Mouse (Mus musculus) hindbrain, embryonic 13.5 days (tissue): ENCODE results near the gene Art2b. TPM values are rescaled to one million over a fixed set of nuclear protein-coding genes. Genes with fewer than 3 reads are reported as not detected.
A peak's percentile ranks its signal among the peaks of the same experiment; 100 is the strongest.

ENCODE experiments used
- ATAC-seq: fragments of 200-750 bp; cut with Nextera tagmentation; 2 replicates; pipeline ENCODE4 v1.8.0; 2017; ENCODE audit warnings: moderate TSS enrichment; ENCODE audit not compliant: low FRiP score
- H3K27ac ChIP-seq: fragments of 300-500 bp; sonication (generic); 2 replicates; pipeline ENCODE4 v1.5.1; 2015; ENCODE audit warnings: inconsistent platforms, mild to moderate bottlenecking, moderate library complexity
- H3K27me3 ChIP-seq: fragments of 300-500 bp; sonication (generic); 2 replicates; pipeline ENCODE4 v1.6.1; 2015; ENCODE audit warnings: mild to moderate bottlenecking, inconsistent platforms
- H3K36me3 ChIP-seq: fragments of 300-500 bp; sonication (generic); 2 replicates; pipeline ENCODE4 v1.6.1; 2015; ENCODE audit warnings: mild to moderate bottlenecking, inconsistent platforms
- H3K4me1 ChIP-seq: fragments of 300-500 bp; sonication (generic); replicated peaks from 2 replicates; pipeline ENCODE4 v1.6.1; 2015; ENCODE audit warnings: inconsistent platforms
- H3K4me2 ChIP-seq: fragments of 300-500 bp; sonication (generic); 2 replicates; pipeline ENCODE4 v1.6.1; 2015; ENCODE audit warnings: inconsistent platforms, mild to moderate bottlenecking, moderate library complexity
- H3K4me3 ChIP-seq: fragments of 300-500 bp; sonication (generic); 2 replicates; pipeline ENCODE4 v1.5.1; 2015; ENCODE audit warnings: mild to moderate bottlenecking, inconsistent platforms
- H3K9ac ChIP-seq: fragments of 300-500 bp; sonication (generic); 2 replicates; pipeline ENCODE4 v1.6.1; 2015; ENCODE audit warnings: mild to moderate bottlenecking, inconsistent platforms
- H3K9me3 ChIP-seq: fragments of 300-500 bp; sonication (generic); 2 replicates; pipeline ENCODE4 v1.6.1; 2016; ENCODE audit warnings: inconsistent platforms
- WGBS: fragments of 180-500 bp; shearing (Covaris S2); methylation state at CpG from one replicate; pipeline ENCODE4 v1.1.7; 2015; 5-methylcytosine and 5-hydroxymethylcytosine counted together
- polyA plus RNA-seq: library from polyadenylated mRNA; unstranded; fragments of >200 nt; fragmentation: Nextera tagmentation; extraction: Ambion mirVana; gene quantifications from 2 replicates; pipeline ENCODE4 v1.2.1, GENCODE M21; 2015

Art2b gene
- polyA plus RNA-seq, 1 experiment from 2014 or later = not detected

DNA sequence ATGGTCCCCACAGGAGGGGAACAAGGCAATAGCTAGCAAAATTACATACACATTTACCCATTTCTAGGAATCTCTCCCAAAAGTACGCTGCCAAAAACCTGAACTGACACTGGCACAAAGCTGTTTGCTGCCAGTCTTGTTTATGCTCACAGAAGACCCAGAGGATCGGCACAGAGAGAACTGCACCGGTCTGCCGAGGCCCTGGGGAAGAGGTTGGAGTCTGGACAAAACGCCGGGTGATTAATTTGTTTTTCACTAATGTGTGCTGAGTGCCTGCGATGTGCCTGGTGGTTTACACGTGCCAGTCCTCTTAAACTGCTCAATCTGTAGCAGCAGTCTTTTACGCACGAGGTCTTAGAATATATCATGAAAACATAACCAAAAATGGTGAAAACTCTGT is 50.3 kb downstream of the Art2b start:
- H3K36me3 ChIP-seq = no peaks in the 10 kb centered on the region
- no peaks in the 10 kb centered on the region for H3K9me3 ChIP-seq
- 0 out of 2 replicates have a peak, but pooled peaks cover 3% of the 10 kb centered on the region for H3K27me3 ChIP-seq
- WGBS = 44% methylated on average over 10 of the region's 10 CpGs
- H3K4me1 ChIP-seq = peaks cover 18% of the 10 kb centered on the region
- no peak for ATAC-seq
- H3K4me2 ChIP-seq = 0 out of 2 replicates have a peak overlapping the region, but pooled peaks have one; percentile 8
- H3K27ac ChIP-seq = no peak overlapping the region
- H3K9ac ChIP-seq = no peak overlapping the region
- no peak overlapping the region for H3K4me3 ChIP-seq

DNA sequence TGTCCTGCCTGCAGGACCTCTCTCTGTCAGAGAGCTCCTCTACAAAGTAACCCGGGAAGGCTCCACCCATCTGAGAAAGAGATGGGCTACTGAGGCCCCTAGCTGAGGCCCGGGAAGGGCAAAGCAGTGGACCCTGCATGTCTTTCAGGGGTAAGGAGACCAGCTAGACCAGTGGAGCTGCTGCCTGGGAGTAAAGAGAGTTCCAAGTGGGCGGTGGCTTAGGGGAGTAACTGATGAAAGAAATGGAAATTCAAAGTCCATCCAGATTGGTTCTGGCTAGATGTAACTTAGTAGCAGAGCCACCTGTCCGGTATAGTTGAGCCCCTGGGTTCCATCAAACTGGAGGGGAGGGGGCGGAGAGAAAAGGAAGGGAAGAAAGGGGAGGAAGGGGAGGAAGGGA is 51.0 kb downstream of the Art2b start:
- no peak overlapping the region for H3K9ac ChIP-seq
- H3K4me1 ChIP-seq = peaks cover 18% of the 10 kb centered on the region
- 0 out of 2 replicates have a peak, but pooled peaks cover 3% of the 10 kb centered on the region for H3K27me3 ChIP-seq
- ATAC-seq = no peak
- no peaks in the 10 kb centered on the region for H3K9me3 ChIP-seq
- H3K36me3 ChIP-seq = no peaks in the 10 kb centered on the region
- H3K27ac ChIP-seq = no peak overlapping the region
- 26% methylated on average over 5 of the region's 5 CpGs for WGBS
- no peak overlapping the region for H3K4me2 ChIP-seq
- H3K4me3 ChIP-seq = no peak overlapping the region

Other genes with a start within 250 kb of the Art2b start
- gene Arap1, start 237.5 kb downstream of the Art2b start, polyA plus RNA-seq = 7.6 and 11.6 TPM in 2 replicates
- not detected in 2 replicates for gene Gm45837, start 174.7 kb downstream of the Art2b start, polyA plus RNA-seq
- gene Pde2a, start 163.9 kb downstream of the Art2b start, polyA plus RNA-seq = 28.8 and 31.6 TPM in 2 replicates
- gene Clpb, start 78.0 kb upstream of the Art2b start, polyA plus RNA-seq = 34.0 and 34.6 TPM in 2 replicates
- 1.9 and 2.4 TPM in 2 replicates for gene Phox2a, start 232.7 kb upstream of the Art2b start, polyA plus RNA-seq